ENCODE assay signal across 8 mouse cellular contexts in the genomic region with DNA sequence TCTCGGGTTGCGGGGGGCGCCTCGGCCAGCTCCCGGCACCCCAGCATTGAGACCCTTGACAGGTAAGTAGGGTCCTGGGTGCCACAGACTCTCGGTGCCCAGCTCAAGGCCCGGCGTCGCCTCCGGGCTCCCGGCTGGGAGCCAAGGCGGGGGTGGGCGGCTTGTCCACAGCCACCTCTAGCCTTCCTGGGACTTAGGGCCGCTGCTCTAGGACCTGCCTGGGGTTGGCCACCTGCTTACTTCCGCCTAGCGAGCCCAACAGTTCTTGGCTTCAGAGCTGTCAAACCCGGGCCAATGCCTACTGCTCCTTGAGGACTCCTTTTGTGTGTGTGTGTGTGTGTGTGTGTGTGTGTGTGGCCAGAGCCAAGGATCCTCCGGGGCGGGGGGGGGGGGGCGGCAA. TPM values are rescaled to one million over a fixed set of nuclear protein-coding genes. Genes with fewer than 3 reads are reported as not detected.
DNase-seq lines count a peak whose midpoint lies in the region; ATAC-seq lines count a peak whose summit lies in the region.

No protein-coding gene starts in this region.

- H3K4me1 ChIP-seq in embryonic facial prominence, embryonic 15.5 days: no peaks in the 10 kb centered on the region

- intact Hi-C loops in heart, postnatal 10 days (cut with DNase I): no loop called here

- H3K4me3 ChIP-seq in embryonic facial prominence, embryonic 15.5 days (replicated peaks): peak overlapping the region; percentile 62

- WGBS in embryonic facial prominence, embryonic 15.5 days: 15% methylated on average over 10 of the region's 20 CpGs

- peak overlapping the region; percentile 59 for H3K4me2 ChIP-seq in embryonic facial prominence, embryonic 15.5 days (replicated peaks)

- peak; percentile 54 for DNase-seq in adrenal gland, adult 2 months
- DNase-seq in adrenal gland, adult (ENCODE audit: inconsistent age in 2 of 2, low spot score in 1 of 2): no peak
- DNase-seq in adrenal gland, postnatal 10 days: peak; percentile 33
- peak; percentile 39 to 42 for DNase-seq in heart, postnatal 10 days
- DNase-seq in layer of hippocampus, postnatal 10 days (ENCODE audit: low spot score in 2 of 2): peak; percentile 14 to 48
- peak; percentile 29 to 43 for DNase-seq in spleen, postnatal 10 days (ENCODE audit: low spot score in 2 of 2)

- no peaks in the 10 kb centered on the region for H3K27me3 ChIP-seq in embryonic facial prominence, embryonic 15.5 days

- peak overlapping the region; percentile 55; the same call in 1 of the 2 replicates for H3K27ac ChIP-seq in embryonic facial prominence, embryonic 15.5 days (replicated peaks)

- no peaks in the 10 kb centered on the region for H3K9me3 ChIP-seq in embryonic facial prominence, embryonic 15.5 days (replicated peaks)

- no peaks in the 10 kb centered on the region for H3K36me3 ChIP-seq in embryonic facial prominence, embryonic 15.5 days

- H3K9ac ChIP-seq in embryonic facial prominence, embryonic 15.5 days: peak overlapping the region; percentile 50

- 0 out of 2 replicates have a peak, but pooled peaks have one; percentile 15 for ATAC-seq in embryonic facial prominence, embryonic 15.5 days (ENCODE audit: insufficient number of reproducible peaks, low FRiP score, low TSS enrichment, low read depth)
- peak; percentile 33 for ATAC-seq in megakaryocyte, adult 5-6 weeks (ENCODE audit: poor library complexity, severe bottlenecking)

RNA-seq across cellular contexts. Expression of a gene that starts 0.5 kb away (rescaled TPM):
- total RNA-seq in adrenal gland, adult 2 months (2021): 10 to 100 TPM; 25.8 to 31.6 TPM
- 4.8 and 7.4 TPM in 2 replicates for polyA plus RNA-seq in adrenal gland, adult 2 months (2012; rRNA removed)
- 10 to 100 TPM; 27.0 to 29.2 TPM for total RNA-seq in adrenal gland, postnatal 10 days (2021)
- polyA plus RNA-seq in embryonic facial prominence, embryonic 15.5 days (2015; fragmentation: Nextera tagmentation; extraction: Ambion mirVana): 11.6 and 12.4 TPM in 2 replicates
- total RNA-seq in heart, postnatal 10 days (2021): 10 to 100 TPM; 30.8 to 31.6 TPM
- total RNA-seq in layer of hippocampus, postnatal 10 days (2021): 10 to 100 TPM; 34.6 to 38.3 TPM
- total RNA-seq in megakaryocyte, adult 5-6 weeks (2015): 24.5 and 25.8 TPM in 2 replicates
- total RNA-seq in megakaryocyte, adult 5-6 weeks (2017): 28.9 and 36.1 TPM in 2 replicates

Comparison
In these comparisons a context has a peak if more than half of its experiments do, and no peak if none do; other contexts are left out.
1. DNase-seq: peak in adrenal gland, adult 2 months (single experiment), adrenal gland, postnatal 10 days (single experiment), heart, postnatal 10 days (2 of 2), layer of hippocampus, postnatal 10 days (2 of 2) and spleen, postnatal 10 days (2 of 2); none in adrenal gland, adult (0 of 2).